Mouse (Mus musculus) MEL (cell line): ENCODE results near the gene Csgalnact2. TPM values are rescaled to one million over a fixed set of nuclear protein-coding genes. Genes with fewer than 3 reads are reported as not detected.

Experiments
- DNase-seq: peaks from one replicate; pipeline ENCODE4 v3.0.0; 2011; ENCODE audit warnings: low read depth, low spot score
- H3K27ac ChIP-seq: 2 replicates; pipeline ENCODE4 v1.5.1; 2012; ENCODE audit warnings: low read depth, mild to moderate bottlenecking, control low read depth, low read length, moderate library complexity; ENCODE audit not compliant: control insufficient read depth
- H3K27me3 ChIP-seq, 2 experiments: fragments of 150-350 bp in 1 of 2; sonication (generic) in 1 of 2; 2 replicates each; pipeline ENCODE4 v1.6.1; 2012; ENCODE audit warnings: low read length in 2 of 2, mild to moderate bottlenecking in 2 of 2, improper control_type of control experiment in 1 of 2, moderate library complexity in 1 of 2; ENCODE audit not compliant: insufficient read depth in 2 of 2, control insufficient read depth in 1 of 2
- H3K36me3 ChIP-seq, 2 experiments: 2 replicates each; pipeline ENCODE4 v1.6.1; 2012 to 2014; ENCODE audit warnings: low read length in 2 of 2, improper control_type of control experiment in 1 of 2, inconsistent platforms in 1 of 2, mild to moderate bottlenecking in 1 of 2; ENCODE audit not compliant: insufficient read depth in 2 of 2, control insufficient read depth in 1 of 2
- H3K4me1 ChIP-seq, 2 experiments: fragments of 150-350 bp in 1 of 2; sonication (generic) in 1 of 2; 2 replicates each; pipeline ENCODE4 v1.6.1; 2012; ENCODE audit warnings: low read length in 2 of 2, improper control_type of control experiment in 1 of 2, mild to moderate bottlenecking in 1 of 2; ENCODE audit not compliant: insufficient read depth in 2 of 2, control insufficient read depth in 1 of 2
- H3K4me3 ChIP-seq, 2 experiments: fragments of 150-350 bp in 1 of 2; sonication (generic) in 1 of 2; 2 replicates each; pipeline ENCODE4 v1.5.1; 2012; ENCODE audit warnings: low read depth in 2 of 2, low read length in 2 of 2, mild to moderate bottlenecking in 2 of 2, moderate library complexity in 2 of 2, control low read depth in 1 of 2, improper control_type of control experiment in 1 of 2; ENCODE audit not compliant: control insufficient read depth in 1 of 2, insufficient read depth in 1 of 2
- H3K79me2 ChIP-seq: 2 replicates; pipeline ENCODE4 v1.6.1; 2012; ENCODE audit warnings: mild to moderate bottlenecking, low read length, moderate library complexity; ENCODE audit not compliant: control insufficient read depth, poor library complexity, insufficient read depth
- H3K9ac ChIP-seq: 2 replicates; pipeline ENCODE4 v1.6.1; 2012; ENCODE audit warnings: low read depth, mild to moderate bottlenecking, control low read depth, low read length, moderate library complexity; ENCODE audit not compliant: control insufficient read depth, poor library complexity, severe bottlenecking
- H3K9me3 ChIP-seq: fragments of 150-350 bp; sonication (generic); replicated peaks from 2 replicates; pipeline ENCODE4 v1.6.1; 2012; ENCODE audit warnings: mild to moderate bottlenecking, low read length, improper control_type of control experiment, moderate library complexity; ENCODE audit not compliant: insufficient read depth
- E2F4 ChIP-seq: IDR thresholded peaks from 2 replicates; pipeline ENCODE4 v1.6.1; 2011; ENCODE audit warnings: low read depth, low read length, improper control_type of control experiment, borderline replicate concordance
- HCFC1 ChIP-seq: IDR thresholded peaks from 2 replicates; pipeline ENCODE4 v1.6.1; 2012; ENCODE audit warnings: low read depth, mild to moderate bottlenecking, inconsistent platforms, low read length, improper control_type of control experiment, moderate library complexity
- JUND ChIP-seq: IDR thresholded peaks from 2 replicates; pipeline ENCODE4 v1.6.1; 2011; ENCODE audit warnings: low read depth, mild to moderate bottlenecking, improper control_type of control experiment, low read length
- KAT2A ChIP-seq: conservative IDR thresholded peaks from 2 replicates; pipeline ENCODE4 v1.6.1; 2012; ENCODE audit warnings: low read depth, low read length, improper control_type of control experiment, inconsistent platforms
- MAFK ChIP-seq: IDR thresholded peaks from 2 replicates; pipeline ENCODE4 v1.6.1; 2011; ENCODE audit warnings: low read depth, mild to moderate bottlenecking, low read length, improper control_type of control experiment, borderline replicate concordance
- MAX ChIP-seq: IDR thresholded peaks from 2 replicates; pipeline ENCODE4 v1.6.1; 2011; ENCODE audit warnings: low read length, improper control_type of control experiment
- MEF2A ChIP-seq: IDR thresholded peaks from 2 replicates; pipeline ENCODE4 v1.6.1; 2014; ENCODE audit warnings: low read depth, mild to moderate bottlenecking, inconsistent platforms, low read length, improper control_type of control experiment; ENCODE audit not compliant: poor library complexity, insufficient replicate concordance, severe bottlenecking; ENCODE audit errors: extremely low read depth
- MYB ChIP-seq: IDR thresholded peaks from 2 replicates; pipeline ENCODE4 v1.6.1; 2011; ENCODE audit warnings: mild to moderate bottlenecking, low read depth, low read length, improper control_type of control experiment
- NELFE ChIP-seq: IDR thresholded peaks from 2 replicates; pipeline ENCODE4 v1.6.1; 2011; ENCODE audit warnings: low read depth, low read length, improper control_type of control experiment
- NRF1 ChIP-seq: IDR thresholded peaks from 2 replicates; pipeline ENCODE4 v1.6.1; 2014; ENCODE audit warnings: low read depth, mild to moderate bottlenecking, inconsistent platforms, low read length, improper control_type of control experiment, moderate library complexity; ENCODE audit not compliant: poor library complexity, insufficient read depth, severe bottlenecking
- POLR2A ChIP-seq, 2 experiments: IDR thresholded peaks; 2 replicates each; pipeline ENCODE4 v1.6.1; 2011 to 2012; ENCODE audit warnings: low read length in 2 of 2, mild to moderate bottlenecking in 2 of 2, control low read depth in 1 of 2, improper control_type of control experiment in 1 of 2, low read depth in 1 of 2, moderate library complexity in 1 of 2; ENCODE audit not compliant: control insufficient read depth in 1 of 2, insufficient read depth in 1 of 2, poor library complexity in 1 of 2
- POLR2AphosphoS2 ChIP-seq: IDR thresholded peaks from 2 replicates; pipeline ENCODE4 v1.6.1; 2011; ENCODE audit warnings: low read length, improper control_type of control experiment
- SIN3A ChIP-seq: IDR thresholded peaks from 2 replicates; pipeline ENCODE4 v1.6.1; 2012; ENCODE audit warnings: low read length, improper control_type of control experiment, inconsistent platforms
- TBP ChIP-seq: IDR thresholded peaks from 2 replicates; pipeline ENCODE4 v1.8.0; 2011; ENCODE audit warnings: low read depth, low read length, improper control_type of control experiment
- TCF12 ChIP-seq: IDR thresholded peaks from 2 replicates; pipeline ENCODE4 v1.6.1; 2014; ENCODE audit warnings: low read depth, mild to moderate bottlenecking, inconsistent platforms, low read length, improper control_type of control experiment, moderate library complexity
- USF1 ChIP-seq: IDR thresholded peaks from 2 replicates; pipeline ENCODE4 v1.6.1; 2014; ENCODE audit warnings: low read depth, mild to moderate bottlenecking, inconsistent platforms, low read length, improper control_type of control experiment, moderate library complexity
- ZKSCAN1 ChIP-seq: IDR thresholded peaks from 2 replicates; pipeline ENCODE4 v1.6.1; 2012; ENCODE audit warnings: low read depth, mild to moderate bottlenecking, inconsistent platforms, low read length, improper control_type of control experiment, moderate library complexity
- polyA plus RNA-seq, 2 experiments: library from polyadenylated mRNA; stranded (reverse) in 1 of 2; unstranded in 1 of 2; fragments of >175 nt in 1 of 2; fragments of >200 nt in 1 of 2; gene quantifications; 2 replicates each; pipeline versions ENCODE4 v1.2.1 to v1.2.4; 2012; ENCODE audit warnings: low replicate concordance in 2 of 2, low read depth in 1 of 2; ENCODE audit not compliant: insufficient read length in 2 of 2, insufficient read depth in 1 of 2, missing spikeins in 1 of 2
- total RNA-seq: library from RNA; depleted of rRNA; stranded (reverse); fragments of 300-350 nt; gene quantifications from 2 replicates; pipeline ENCODE4 v1.2.3, GENCODE M21; 2012

The Csgalnact2 gene
- total and polyA plus RNA-seq, 3 experiments: 17.5 to 119 (median 22.4) TPM

DNA sequence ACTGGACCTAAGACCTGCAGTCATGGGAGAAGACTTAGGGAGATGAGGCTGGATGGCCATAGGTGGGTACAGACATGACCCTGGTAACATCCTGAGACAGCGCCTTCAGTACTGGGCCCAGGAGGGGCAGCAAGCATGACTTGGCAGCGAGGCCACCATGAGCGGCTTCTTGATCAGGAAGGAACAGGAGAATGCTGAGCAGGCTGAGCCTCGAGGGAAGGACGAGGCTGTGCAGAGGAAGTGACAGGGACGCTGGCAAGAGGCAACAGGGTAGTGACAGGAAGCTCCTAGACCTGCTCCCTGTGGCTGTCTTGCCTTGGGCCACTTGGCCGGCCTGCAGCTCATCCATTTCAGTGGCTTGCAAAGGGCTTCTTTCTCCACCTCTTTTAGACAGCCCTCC, 61.5 kb downstream of the Csgalnact2 start:
- H3K9me3 ChIP-seq: no peaks in the 10 kb centered on the region
- H3K4me3 ChIP-seq: no peak overlapping the region
- TF ChIP-seq MAFK (no peak), NRF1 (no peak), KAT2A (no peak), JUND (no peak), POLR2AphosphoS2 (no peak), MYB (no peak), TCF12 (no peak), ZKSCAN1 (no peak), TBP (no peak), MEF2A (no peak), USF1 (no peak), HCFC1 (no peak), E2F4 (no peak)
- DNase-seq: no peak
- H3K36me3 ChIP-seq: no peaks in the 10 kb centered on the region
- no peak overlapping the region for H3K27ac ChIP-seq
- no peaks in the 10 kb centered on the region for H3K27me3 ChIP-seq
- H3K4me1 ChIP-seq: no peaks in the 10 kb centered on the region
- no peak overlapping the region for H3K9ac ChIP-seq
- H3K79me2 ChIP-seq: no peaks in the 10 kb centered on the region

DNA sequence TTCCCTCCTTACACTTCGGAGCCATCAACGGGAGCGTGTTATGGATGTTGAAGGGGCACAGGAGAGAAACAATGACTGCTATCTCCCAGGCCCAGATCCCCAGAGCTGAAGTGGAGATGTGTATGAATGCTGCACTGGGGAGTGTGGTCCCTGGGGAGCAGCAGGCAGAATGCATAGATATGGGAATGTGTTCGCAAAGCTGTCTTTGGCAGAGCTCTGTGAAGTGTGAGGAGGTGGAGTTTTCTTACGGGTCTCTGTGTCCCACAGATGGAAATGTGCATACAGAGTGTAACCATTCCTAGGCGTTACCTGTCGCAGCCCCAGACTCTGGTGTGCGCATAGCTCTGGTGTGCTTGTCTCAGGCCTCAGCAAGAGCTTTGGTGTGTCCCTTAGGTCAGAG, 62.2 kb downstream of the Csgalnact2 start:
- Histone ChIP-seq H3K4me1 (no peaks in the 10 kb centered on the region), H3K27me3 (no peaks in the 10 kb centered on the region), H3K4me3 (no peak overlapping the region), H3K27ac (no peak overlapping the region), H3K36me3 (no peaks in the 10 kb centered on the region), H3K79me2 (no peaks in the 10 kb centered on the region), H3K9me3 (no peaks in the 10 kb centered on the region), H3K9ac (no peak overlapping the region)
- no peak for TF ChIP-seq JUND
- TF ChIP-seq POLR2A (IDR thresholded peaks at IDR 0.05; ENCODE audit: control insufficient read depth in 1 of 2, insufficient read depth in 1 of 2, low read depth in 1 of 2, low read length in 2 of 2, poor library complexity in 1 of 2): no peak
- no peak for TF ChIP-seq SIN3A
- no peak for DNase-seq

DNA sequence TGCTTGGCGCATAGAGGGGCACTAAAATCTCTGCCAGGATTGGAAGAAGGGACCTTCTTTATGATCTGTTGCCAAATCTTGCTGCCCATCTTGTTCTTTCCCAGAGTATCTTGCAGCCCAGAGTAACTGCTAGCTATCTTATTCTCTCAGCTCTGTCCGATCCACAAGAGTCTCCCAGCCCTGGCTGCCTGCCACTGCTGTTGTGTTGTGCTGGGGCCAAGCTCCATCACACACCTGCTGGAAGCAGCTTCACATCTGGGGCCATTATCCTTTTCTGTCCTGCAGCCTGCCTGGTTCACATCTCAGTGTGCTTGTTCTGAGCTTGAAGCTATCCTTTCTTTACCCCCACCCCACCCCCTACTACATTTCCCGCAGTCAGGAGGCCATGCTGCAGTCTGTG, 62.7 kb downstream of the Csgalnact2 start:
- Histone ChIP-seq H3K27me3 (no peaks in the 10 kb centered on the region), H3K9ac (no peak overlapping the region), H3K27ac (no peak overlapping the region), H3K4me1 (no peaks in the 10 kb centered on the region), H3K9me3 (no peaks in the 10 kb centered on the region), H3K79me2 (no peaks in the 10 kb centered on the region), H3K36me3 (no peaks in the 10 kb centered on the region), H3K4me3 (no peak overlapping the region)
- DNase-seq: no peak
- TF ChIP-seq MAX (no peak), NELFE (no peak)
